Mouse (Mus musculus): ENCODE measurements at regions not wholly inside any gene's neighbourhood (a gene's known extent, or its start where the extent isn't known, plus 50 kb on each side); places are given as distances from the start of the nearest gene placed in this dataset.
A peak's percentile ranks its signal among the peaks of the same experiment; 100 is the strongest.

GRCm38 (mm10) chr16:30118876-30119275 is 54.7 kb downstream of the Hes1 start:
- no peak for DNase-seq

- no peak for DNase-seq
Observed at GRCm38 (mm10) chr16:30120330-30121265, 56.4 kb downstream of the Hes1 start.

GRCm38 (mm10) chr16:30121596-30121995 is 57.4 kb downstream of the Hes1 start:
- no peak for DNase-seq

DNA sequence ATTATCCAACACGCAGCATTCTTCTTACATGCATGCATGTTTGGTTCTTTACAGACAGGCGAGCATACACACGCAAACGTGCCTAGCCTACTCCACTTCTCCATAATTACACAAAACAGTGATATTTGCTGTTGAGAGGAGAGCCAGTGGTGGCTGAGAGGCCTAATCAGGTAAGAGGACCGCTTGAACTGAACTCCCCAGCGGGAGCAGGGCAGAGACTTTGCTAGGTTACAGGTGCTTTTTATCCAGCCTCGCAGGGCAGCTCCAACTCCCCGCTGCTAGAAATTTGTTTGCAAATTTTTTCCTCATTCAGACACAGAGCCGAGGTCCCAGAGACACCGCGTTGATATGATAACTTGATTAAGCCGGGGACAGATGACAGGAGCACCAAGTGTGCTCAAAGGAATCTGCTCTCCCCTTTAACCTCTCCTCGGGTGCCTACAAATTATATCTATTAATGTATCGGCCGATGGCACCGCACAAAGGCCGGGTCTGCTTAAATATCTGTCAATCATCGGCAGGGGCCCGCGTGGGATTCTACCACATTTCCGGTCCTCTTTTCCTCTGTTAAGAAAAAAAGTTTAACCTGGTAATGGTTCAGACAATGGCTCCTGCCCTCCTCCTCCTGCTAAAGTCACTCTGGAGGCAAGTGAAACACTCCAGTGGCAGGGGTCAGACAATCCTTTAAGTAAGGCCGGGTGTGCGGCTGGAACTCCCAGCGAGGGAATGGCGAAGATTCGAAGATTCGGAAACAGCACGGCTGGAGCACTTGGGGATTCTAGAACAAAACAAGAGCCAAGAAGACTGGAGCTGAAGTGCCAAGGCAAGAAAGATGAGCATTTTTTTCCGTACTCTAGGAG is 58.3 kb downstream of the Hes1 start:
- DNase-seq = no peak

- DNase-seq = no peak
Observed at GRCm38 (mm10) chr16:30127015-30127414, 62.8 kb downstream of the Hes1 start.

- DNase-seq = no peak
Observed at GRCm38 (mm10) chr16:30128787-30129186, 64.6 kb downstream of the Hes1 start.

- no peak for DNase-seq
Observed at GRCm38 (mm10) chr16:30129218-30130112, 65.3 kb downstream of the Hes1 start.

GRCm38 (mm10) chr16:30130113-30130471 is 65.9 kb downstream of the Hes1 start:
- DNase-seq = no peak

GRCm38 (mm10) chr16:30132086-30132485 is 67.9 kb downstream of the Hes1 start:
- no peak for DNase-seq

DNA sequence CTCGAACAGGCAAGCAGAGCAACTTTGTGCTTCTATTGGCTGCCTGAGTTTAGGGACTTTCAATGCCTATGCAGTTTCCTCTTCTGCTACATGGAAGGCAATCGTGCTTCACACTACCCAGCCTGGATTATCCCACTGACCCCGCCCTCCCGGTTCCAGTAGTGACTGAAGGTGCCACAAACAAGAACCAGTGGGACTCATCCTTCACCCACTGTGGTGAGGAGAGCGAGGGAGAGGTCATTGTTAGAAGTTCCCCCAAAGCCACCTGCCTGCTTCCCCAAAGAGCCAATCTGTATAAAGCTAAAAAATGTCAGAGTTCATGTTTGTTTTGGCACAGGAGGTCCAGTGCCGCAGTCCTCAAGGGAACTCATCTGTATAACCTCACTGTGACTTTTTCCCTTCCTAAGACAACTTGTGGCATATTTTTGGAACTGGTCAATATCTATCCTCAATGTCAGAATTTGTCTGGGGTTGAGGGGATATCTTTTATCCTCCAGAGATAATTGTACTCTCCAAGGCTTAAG is 70.5 kb downstream of the Hes1 start:
- DNase-seq = no peak

- DNase-seq = no peak
Observed at GRCm38 (mm10) chr16:30136849-30137248, 72.7 kb downstream of the Hes1 start.

DNA sequence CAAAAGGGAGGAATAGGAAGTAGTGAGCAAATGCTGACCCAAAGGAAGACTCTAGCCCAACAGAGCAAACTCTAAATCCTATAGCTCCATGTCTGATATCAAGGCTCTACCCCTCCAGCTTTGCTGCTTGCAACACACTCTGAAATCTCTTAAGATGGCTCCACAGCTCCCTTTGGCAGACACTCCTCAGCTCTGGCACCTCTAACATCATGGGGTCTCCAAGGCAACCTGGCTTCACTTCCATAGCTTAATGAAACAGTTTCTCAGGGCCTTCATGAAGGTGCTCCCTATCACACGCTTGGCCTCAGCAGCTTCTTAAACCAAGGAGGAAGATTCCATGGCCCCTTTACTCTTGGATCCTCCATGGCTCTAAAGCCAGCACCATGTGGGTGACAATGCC is 73.6 kb downstream of the Hes1 start:
- DNase-seq = no peak

DNA sequence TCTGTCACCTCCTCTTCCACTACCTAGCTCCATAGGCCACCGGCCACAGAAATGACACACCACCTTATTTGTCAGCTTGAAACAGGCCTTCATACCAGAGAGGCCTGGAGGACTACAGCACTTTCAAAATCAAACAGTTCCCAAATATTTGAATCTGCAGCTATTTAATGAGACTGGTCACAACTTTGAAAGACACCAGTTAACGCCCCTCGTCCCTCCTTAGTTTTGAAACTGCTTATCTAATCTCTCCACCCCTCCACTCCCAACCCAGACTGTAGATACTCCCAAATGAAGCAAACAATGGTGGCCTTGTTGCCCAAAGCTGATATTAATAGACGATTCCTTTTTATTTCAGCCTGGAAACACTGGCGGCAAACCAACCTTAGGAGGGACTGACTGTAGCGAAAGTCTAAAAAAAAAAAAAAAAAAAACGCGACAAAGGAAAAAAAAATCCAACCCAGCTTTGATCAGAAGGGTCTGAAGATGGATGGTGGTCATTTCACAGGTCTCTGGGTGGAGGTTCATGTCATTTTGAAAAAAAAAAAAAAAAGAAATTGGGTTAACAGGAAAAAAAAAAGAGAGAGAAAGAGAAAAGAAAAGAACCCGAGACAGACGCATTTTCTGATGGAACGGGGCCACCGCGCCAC is 80.8 kb downstream of the Hes1 start:
- DNase-seq = no peak

DNA sequence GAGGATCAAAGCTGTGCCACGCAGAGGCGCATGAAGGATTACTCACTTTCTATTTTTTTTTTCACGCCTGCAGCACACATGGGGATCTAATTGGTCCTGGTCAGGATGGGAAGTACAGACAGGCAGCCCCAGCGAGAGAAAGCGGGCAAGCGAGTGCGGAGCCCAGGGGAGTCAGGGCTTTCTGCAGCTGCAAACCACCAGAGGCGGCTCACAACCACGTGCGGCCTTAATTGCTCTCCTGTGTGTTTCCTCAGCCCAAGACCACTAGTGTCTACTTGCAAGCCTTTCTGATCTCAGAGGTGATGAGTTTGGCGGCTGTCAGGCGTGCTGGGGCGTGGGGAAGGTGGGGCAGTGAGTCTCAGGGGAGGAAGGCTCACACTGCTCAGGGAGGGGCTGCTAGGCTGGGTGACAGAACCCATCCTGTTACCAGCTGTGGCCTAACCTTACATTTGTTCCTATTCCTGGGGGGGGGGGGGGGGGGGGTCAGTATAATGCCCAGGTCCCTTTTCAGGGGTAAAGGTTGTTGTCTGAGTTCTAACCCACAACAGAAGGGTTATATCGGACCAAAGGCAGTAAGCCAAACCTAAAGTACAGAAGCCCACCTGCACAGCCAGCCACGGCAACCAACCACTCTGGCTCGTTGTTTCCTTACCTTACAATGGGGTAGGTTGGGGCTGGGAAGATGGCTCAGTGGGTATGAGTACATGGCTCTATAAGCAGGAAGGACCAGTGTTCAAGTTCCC is 81.5 kb downstream of the Hes1 start:
- DNase-seq = no peak

DNA sequence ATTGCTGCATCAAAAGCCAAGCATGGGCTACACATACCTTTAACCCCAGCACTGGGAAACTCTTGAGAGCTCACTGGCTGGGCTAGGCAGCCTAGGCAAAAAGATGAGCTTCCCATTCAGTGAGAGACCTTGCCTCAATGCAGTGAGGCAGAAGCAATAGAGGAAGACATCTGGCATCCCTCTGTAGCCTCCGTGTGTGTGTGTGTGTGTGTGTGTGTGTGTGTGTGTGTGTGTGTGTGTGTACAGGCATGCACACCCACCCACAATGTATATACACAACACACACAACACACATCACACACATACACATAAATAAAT is 82.0 kb downstream of the Hes1 start:
- DNase-seq = no peak

GRCm38 (mm10) chr16:30147296-30147695 is 83.1 kb downstream of the Hes1 start:
- no peak for DNase-seq

- peak; percentile 49 to 54 for DNase-seq
Observed at GRCm38 (mm10) chr16:30151104-30151503, 86.9 kb downstream of the Hes1 start.

DNA sequence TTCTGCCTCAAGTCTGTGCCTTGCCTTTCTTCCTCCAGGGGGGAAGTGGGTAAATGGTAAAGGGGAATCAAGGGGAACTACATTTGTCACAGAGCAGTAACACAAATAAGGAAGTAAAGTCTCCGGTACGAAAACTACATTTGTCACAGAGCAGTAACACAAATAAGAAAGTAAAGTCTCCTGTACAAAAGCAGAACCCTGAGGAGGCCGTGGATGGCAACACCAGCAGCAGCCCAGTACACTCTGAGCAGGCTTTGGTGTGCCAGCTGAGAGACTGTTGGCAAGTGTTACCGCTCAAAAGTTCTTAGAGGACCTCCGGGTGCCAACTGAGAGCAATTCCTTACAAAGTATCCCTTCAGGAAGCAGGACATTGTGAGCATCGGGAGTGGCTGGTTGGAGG is 90.9 kb downstream of the Hes1 start:
- no peak for DNase-seq

DNA sequence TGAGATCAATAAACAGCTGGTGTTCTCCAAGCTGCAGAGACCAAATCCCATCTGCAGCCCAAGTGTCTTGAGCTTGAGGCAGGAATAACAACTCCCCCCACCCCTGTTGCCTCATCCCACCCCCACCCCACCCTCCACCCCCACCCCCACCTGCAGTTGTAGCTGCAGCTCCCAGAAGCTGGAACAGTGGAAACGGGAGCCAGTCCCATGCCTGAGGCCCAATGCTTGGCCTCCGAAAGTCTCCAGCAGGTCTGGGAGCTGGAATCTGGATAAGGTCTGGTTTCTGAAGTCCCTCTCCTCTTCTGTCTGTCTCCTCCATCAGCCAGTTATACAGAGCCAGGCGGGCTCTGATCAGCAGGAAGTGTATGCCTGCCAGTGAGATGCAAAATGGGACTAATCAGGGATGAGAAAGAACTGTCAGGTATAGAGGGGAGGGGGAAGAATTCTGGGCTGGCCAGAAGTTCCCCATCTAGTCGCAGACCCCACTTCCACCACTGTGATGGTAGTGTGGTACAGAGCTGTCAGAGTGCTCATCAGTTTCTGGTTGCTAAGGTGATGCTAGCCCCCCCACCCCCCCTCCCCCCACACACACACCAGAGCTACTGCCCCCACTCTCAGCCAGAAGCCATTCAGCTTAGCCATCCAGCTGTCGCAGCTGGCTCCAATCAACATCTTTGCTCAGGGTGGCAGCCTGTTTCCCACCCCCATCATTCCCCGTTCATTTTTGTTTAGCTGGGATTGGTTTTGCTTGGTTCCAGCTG is 91.5 kb downstream of the Hes1 start:
- no peak for DNase-seq

DNA sequence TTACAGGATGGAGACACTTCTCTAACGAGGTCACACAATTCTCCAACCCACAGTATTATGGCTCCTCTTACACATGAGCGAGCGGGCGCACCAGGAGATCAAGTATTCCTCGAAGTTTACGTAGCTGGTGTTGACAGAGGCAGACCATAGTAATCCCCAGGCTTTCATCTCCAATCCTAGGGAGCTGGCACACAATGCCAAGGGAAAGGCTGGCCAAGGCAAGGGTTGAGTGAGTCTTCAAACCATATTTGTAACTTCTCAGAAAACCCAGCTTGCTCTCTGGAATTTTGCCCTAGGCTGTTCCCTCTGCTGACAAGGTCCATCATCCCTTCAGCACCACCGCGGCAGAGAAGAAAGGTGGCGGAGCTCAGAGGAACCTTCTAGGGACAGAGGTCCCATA is 94.0 kb downstream of the Hes1 start:
- no peak for DNase-seq

GRCm38 (mm10) chr16:30160399-30160798 is 96.2 kb downstream of the Hes1 start:
- DNase-seq = no peak

Measured in cerebellum, postnatal 36 days (tissue).